Mouse (Mus musculus): ENCODE measurements around the gene Dhx36. TPM values are rescaled to one million over a fixed set of nuclear protein-coding genes. Genes with fewer than 3 reads are reported as not detected.

Gene Dhx36
- polyA plus RNA-seq, 1 experiment from 2014 or later, result 48.1 TPM

GRCm38 (mm10) chr3:62458284-62459013 is 48.4 kb downstream of the Dhx36 start:
- no peak overlapping the region for H3K27ac ChIP-seq (replicated peaks)
- peaks cover 39% of the 10 kb centered on the region for H3K4me1 ChIP-seq
- no peak overlapping the region for H3K9ac ChIP-seq (replicated peaks)
- peak; percentile 66 for ATAC-seq (replicated peaks)
- no peaks in the 10 kb centered on the region for H3K27me3 ChIP-seq
- H3K4me3 ChIP-seq, result no peak overlapping the region
- WGBS, result 39% methylated on average over 6 of the region's 6 CpGs
- no peaks in the 10 kb centered on the region for H3K9me3 ChIP-seq
- no peak overlapping the region for H3K4me2 ChIP-seq (replicated peaks)
- H3K36me3 ChIP-seq, result peaks cover 30% of the 10 kb centered on the region

- whole genome bisulfite sequencing, result 20% methylated on average over 1 of the region's 1 CpGs
- no peaks in the 10 kb centered on the region for H3K27me3 ChIP-seq
- no peak overlapping the region for H3K9ac ChIP-seq (replicated peaks)
- peak; percentile 83 for ATAC-seq (replicated peaks)
- peaks cover 39% of the 10 kb centered on the region for H3K4me1 ChIP-seq
- H3K27ac ChIP-seq (replicated peaks), result 0 out of 2 replicates have a peak overlapping the region, but pooled peaks have one; percentile 14
- H3K36me3 ChIP-seq, result peaks cover 9% of the 10 kb centered on the region
- no peak overlapping the region for H3K4me3 ChIP-seq
- no peaks in the 10 kb centered on the region for H3K9me3 ChIP-seq
- H3K4me2 ChIP-seq (replicated peaks), result no peak overlapping the region
Measured at GRCm38 (mm10) chr3:62455854-62456253, 51.0 kb downstream of the Dhx36 start.

GRCm38 (mm10) chr3:62454096-62454495 is 52.7 kb downstream of the Dhx36 start:
- Histone ChIP-seq H3K27me3 (no peaks in the 10 kb centered on the region), H3K4me1 (peaks cover 39% of the 10 kb centered on the region), H3K4me3 (no peak overlapping the region), H3K36me3 (no peaks in the 10 kb centered on the region; the same call in 1 of the 2 replicates), H3K27ac (replicated peaks) (peak overlapping the region; percentile 47; the same call in 1 of the 2 replicates), H3K9me3 (no peaks in the 10 kb centered on the region), H3K9ac (replicated peaks) (no peak overlapping the region), H3K4me2 (replicated peaks) (no peak overlapping the region)
- 4% methylated on average over 3 of the region's 3 CpGs for WGBS
- ATAC-seq (replicated peaks), result no peak

GRCm38 (mm10) chr3:62452961-62453360 is 53.8 kb downstream of the Dhx36 start:
- Histone ChIP-seq H3K36me3 (no peaks in the 10 kb centered on the region; the same call in 1 of the 2 replicates), H3K4me3 (no peak overlapping the region), H3K9ac (replicated peaks) (no peak overlapping the region), H3K4me1 (peaks cover 36% of the 10 kb centered on the region), H3K9me3 (no peaks in the 10 kb centered on the region), H3K27me3 (no peaks in the 10 kb centered on the region), H3K4me2 (replicated peaks) (no peak overlapping the region), H3K27ac (replicated peaks) (no peak overlapping the region)
- WGBS, result 43% methylated on average over 4 of the region's 4 CpGs
- ATAC-seq (replicated peaks), result no peak

- Histone ChIP-seq H3K4me3 (no peak overlapping the region), H3K36me3 (no peaks in the 10 kb centered on the region; the same call in 1 of the 2 replicates), H3K9me3 (no peaks in the 10 kb centered on the region), H3K4me1 (peaks cover 14% of the 10 kb centered on the region; the same call in 1 of the 2 replicates), H3K9ac (replicated peaks) (no peak overlapping the region), H3K4me2 (replicated peaks) (no peak overlapping the region), H3K27ac (replicated peaks) (no peak overlapping the region), H3K27me3 (no peaks in the 10 kb centered on the region)
- WGBS, result 95% methylated on average over 4 of the region's 4 CpGs
- ATAC-seq (replicated peaks), result no peak
Measured at GRCm38 (mm10) chr3:62449871-62450496, 56.8 kb downstream of the Dhx36 start.

GRCm38 (mm10) chr3:62447151-62447550 is 59.7 kb downstream of the Dhx36 start:
- H3K27ac ChIP-seq (replicated peaks), result no peak overlapping the region
- no peaks in the 10 kb centered on the region for H3K27me3 ChIP-seq
- no peak overlapping the region for H3K4me3 ChIP-seq
- H3K4me2 ChIP-seq (replicated peaks), result no peak overlapping the region
- no peak overlapping the region for H3K9ac ChIP-seq (replicated peaks)
- H3K36me3 ChIP-seq, result no peaks in the 10 kb centered on the region; the same call in 1 of the 2 replicates
- WGBS, result 75% methylated on average over 8 of the region's 8 CpGs
- H3K4me1 ChIP-seq, result no peaks in the 10 kb centered on the region
- no peaks in the 10 kb centered on the region for H3K9me3 ChIP-seq
- no peak for ATAC-seq (replicated peaks)

- no peak overlapping the region for H3K4me2 ChIP-seq (replicated peaks)
- H3K36me3 ChIP-seq, result no peaks in the 10 kb centered on the region; the same call in 1 of the 2 replicates
- no peak overlapping the region for H3K4me3 ChIP-seq
- WGBS, result 95% methylated on average over 7 of the region's 7 CpGs
- no peaks in the 10 kb centered on the region for H3K4me1 ChIP-seq
- H3K9me3 ChIP-seq, result no peaks in the 10 kb centered on the region
- H3K27me3 ChIP-seq, result no peaks in the 10 kb centered on the region
- H3K27ac ChIP-seq (replicated peaks), result no peak overlapping the region
- no peak overlapping the region for H3K9ac ChIP-seq (replicated peaks)
- ATAC-seq (replicated peaks), result no peak
Measured at GRCm38 (mm10) chr3:62446271-62446670, 60.5 kb downstream of the Dhx36 start.

GRCm38 (mm10) chr3:62443582-62444194 is 63.1 kb downstream of the Dhx36 start:
- ATAC-seq (replicated peaks), result no peak
- no peaks in the 10 kb centered on the region for H3K9me3 ChIP-seq

GRCm38 (mm10) chr3:62440431-62440969 is 66.3 kb downstream of the Dhx36 start:
- Histone ChIP-seq H3K27me3 (no peaks in the 10 kb centered on the region), H3K4me1 (no peaks in the 10 kb centered on the region), H3K9ac (replicated peaks) (no peak overlapping the region), H3K9me3 (no peaks in the 10 kb centered on the region), H3K4me2 (replicated peaks) (no peak overlapping the region), H3K27ac (replicated peaks) (no peak overlapping the region), H3K4me3 (no peak overlapping the region), H3K36me3 (no peaks in the 10 kb centered on the region)
- ATAC-seq (replicated peaks), result no peak
- 26% methylated on average over 5 of the region's 5 CpGs for WGBS

More at GRCm38 (mm10) chr3:62443582-62444194, 63.1 kb downstream of the Dhx36 start:
- Histone ChIP-seq H3K4me3 (no peak overlapping the region), H3K4me2 (replicated peaks) (no peak overlapping the region), H3K36me3 (no peaks in the 10 kb centered on the region), H3K27ac (replicated peaks) (no peak overlapping the region), H3K9ac (replicated peaks) (no peak overlapping the region), H3K4me1 (no peaks in the 10 kb centered on the region), H3K27me3 (no peaks in the 10 kb centered on the region)
- 82% methylated on average over 12 of the region's 12 CpGs for WGBS

- Histone ChIP-seq H3K4me2 (replicated peaks) (no peak overlapping the region), H3K4me3 (no peak overlapping the region), H3K36me3 (no peaks in the 10 kb centered on the region), H3K9ac (replicated peaks) (no peak overlapping the region), H3K9me3 (no peaks in the 10 kb centered on the region), H3K4me1 (no peaks in the 10 kb centered on the region), H3K27me3 (no peaks in the 10 kb centered on the region), H3K27ac (replicated peaks) (no peak overlapping the region)
- no peak for ATAC-seq (replicated peaks)
Measured at GRCm38 (mm10) chr3:62435923-62436322, 70.9 kb downstream of the Dhx36 start.

GRCm38 (mm10) chr3:62433675-62434074 is 73.1 kb downstream of the Dhx36 start:
- H3K4me2 ChIP-seq (replicated peaks), result no peak overlapping the region
- ATAC-seq (replicated peaks), result no peak
- peaks cover 5% of the 10 kb centered on the region; the same call in 1 of the 2 replicates for H3K36me3 ChIP-seq
- no peak overlapping the region for H3K4me3 ChIP-seq
- no peaks in the 10 kb centered on the region for H3K9me3 ChIP-seq
- no peak overlapping the region for H3K27ac ChIP-seq (replicated peaks)
- no peaks in the 10 kb centered on the region for H3K4me1 ChIP-seq
- WGBS, result 82% methylated on average over 4 of the region's 4 CpGs
- no peaks in the 10 kb centered on the region for H3K27me3 ChIP-seq
- no peak overlapping the region for H3K9ac ChIP-seq (replicated peaks)

Data from forebrain, embryonic 15.5 days (tissue).